Mouse (Mus musculus): ENCODE results near the gene P2rx5. TPM values are rescaled to one million over a fixed set of nuclear protein-coding genes. Genes with fewer than 3 reads are reported as not detected.

The P2rx5 gene
- polyA plus RNA-seq, 1 experiment = 1.0 TPM

DNA sequence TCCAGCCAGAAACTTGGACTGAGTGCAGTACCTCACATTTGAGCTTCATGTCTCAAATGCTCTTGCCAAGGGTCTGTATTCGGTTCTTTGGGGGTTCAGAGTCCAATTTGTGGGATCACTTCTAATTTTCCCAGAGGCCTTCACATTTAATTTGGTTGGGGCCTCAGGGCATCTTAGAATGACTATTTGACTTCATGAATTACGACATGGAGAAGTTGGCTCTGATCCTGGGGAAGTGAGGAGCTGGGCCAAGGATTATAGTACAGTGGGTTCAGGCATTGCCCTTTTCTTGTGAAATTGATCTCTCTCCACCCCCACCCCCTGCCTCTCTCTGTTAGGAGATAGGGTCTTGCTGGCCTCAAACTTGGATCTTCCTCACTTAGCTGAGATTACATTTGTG, 40.8 kb downstream of the P2rx5 start:
- H3K79me3 ChIP-seq (ENCODE audit: low read depth) = no peaks in the 10 kb centered on the region
- H3ac ChIP-seq (ENCODE audit: control insufficient read depth, insufficient read length, low read depth) = no peak overlapping the region
- no peaks in the 10 kb centered on the region for H3K36me3 ChIP-seq (ENCODE audit: control insufficient read depth, insufficient read depth)
- TF ChIP-seq MYOD1 (IDR thresholded peaks at IDR 0.05; ENCODE audit: control insufficient read depth, insufficient read length, low read depth) (no peak), MYOG (IDR thresholded peaks at IDR 0.05; ENCODE audit: control insufficient read depth, extremely low read depth, insufficient read length) (no peak), USF1 (IDR thresholded peaks at IDR 0.05; ENCODE audit: low read depth) (no peak), FOSL1 (IDR thresholded peaks at IDR 0.05; ENCODE audit: insufficient read depth, low read length, poor library complexity, severe bottlenecking) (no peak), CEBPB (IDR thresholded peaks at IDR 0.05; ENCODE audit: low read depth) (no peak), MAX (IDR thresholded peaks at IDR 0.05) (no peak), CTCF (IDR thresholded peaks at IDR 0.05; ENCODE audit: control insufficient read depth, insufficient read depth, insufficient read length) (no peak)
- H3K4me3 ChIP-seq (ENCODE audit: insufficient read depth, poor library complexity, severe bottlenecking) = no peak overlapping the region
- H3K79me2 ChIP-seq (ENCODE audit: control insufficient read depth, insufficient read depth) = no peaks in the 10 kb centered on the region
- H3K27me3 ChIP-seq (ENCODE audit: control insufficient read depth, insufficient read depth, insufficient read length) = no peaks in the 10 kb centered on the region

DNA sequence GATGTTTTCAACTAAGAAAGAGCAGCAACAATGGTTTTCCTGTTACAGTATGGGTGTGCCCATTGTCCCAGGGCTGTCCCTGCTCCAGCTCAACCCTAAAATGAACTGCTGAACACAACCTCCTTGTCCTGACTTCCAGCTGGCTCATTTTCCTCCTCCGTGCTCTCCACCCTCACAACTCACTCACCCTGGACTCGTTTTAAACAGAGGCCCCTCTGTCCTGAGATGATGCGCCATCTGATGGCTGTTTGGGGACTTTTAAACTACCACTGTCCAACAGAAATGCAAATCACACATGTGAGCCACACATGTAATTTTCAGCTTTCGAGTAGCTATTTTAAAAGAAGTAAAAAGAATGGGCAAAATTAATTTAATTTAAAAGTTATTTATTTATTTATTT, 41.4 kb downstream of the P2rx5 start:
- Histone ChIP-seq H3ac (ENCODE audit: control insufficient read depth, insufficient read length, low read depth) (no peak overlapping the region), H3K79me2 (ENCODE audit: control insufficient read depth, insufficient read depth) (no peaks in the 10 kb centered on the region), H3K4me3 (ENCODE audit: insufficient read depth, poor library complexity, severe bottlenecking) (no peak overlapping the region), H3K27me3 (ENCODE audit: control insufficient read depth, insufficient read depth, insufficient read length) (no peaks in the 10 kb centered on the region), H3K79me3 (ENCODE audit: low read depth) (no peaks in the 10 kb centered on the region), H3K36me3 (ENCODE audit: control insufficient read depth, insufficient read depth) (no peaks in the 10 kb centered on the region)
- TF ChIP-seq FOSL1 (IDR thresholded peaks at IDR 0.05; ENCODE audit: insufficient read depth, low read length, poor library complexity, severe bottlenecking) = no peak
- no peak for TF ChIP-seq USF1 (IDR thresholded peaks at IDR 0.05; ENCODE audit: low read depth)
- TF ChIP-seq MYOD1 (IDR thresholded peaks at IDR 0.05; ENCODE audit: control insufficient read depth, insufficient read length, low read depth) = no peak
- no peak for TF ChIP-seq CTCF (IDR thresholded peaks at IDR 0.05; ENCODE audit: control insufficient read depth, insufficient read depth, insufficient read length)
- TF ChIP-seq MYOG (IDR thresholded peaks at IDR 0.05; ENCODE audit: control insufficient read depth, extremely low read depth, insufficient read length) = no peak
- TF ChIP-seq MAX (IDR thresholded peaks at IDR 0.05) = no peak
- no peak for TF ChIP-seq CEBPB (IDR thresholded peaks at IDR 0.05; ENCODE audit: low read depth)

- Histone ChIP-seq H3ac (ENCODE audit: control insufficient read depth, insufficient read length, low read depth) (no peak overlapping the region), H3K79me3 (ENCODE audit: low read depth) (no peaks in the 10 kb centered on the region), H3K4me3 (ENCODE audit: insufficient read depth, poor library complexity, severe bottlenecking) (no peak overlapping the region), H3K27me3 (ENCODE audit: control insufficient read depth, insufficient read depth, insufficient read length) (no peaks in the 10 kb centered on the region), H3K79me2 (ENCODE audit: control insufficient read depth, insufficient read depth) (no peaks in the 10 kb centered on the region), H3K36me3 (ENCODE audit: control insufficient read depth, insufficient read depth) (no peaks in the 10 kb centered on the region)
- no peak for TF ChIP-seq MAX (IDR thresholded peaks at IDR 0.05)
Measured at GRCm38 (mm10) chr11:73203895-73204294, 43.7 kb downstream of the P2rx5 start.

- H3K4me3 ChIP-seq (ENCODE audit: insufficient read depth, poor library complexity, severe bottlenecking) = no peak overlapping the region
- no peaks in the 10 kb centered on the region for H3K27me3 ChIP-seq (ENCODE audit: control insufficient read depth, insufficient read depth, insufficient read length)
- H3K36me3 ChIP-seq (ENCODE audit: control insufficient read depth, insufficient read depth) = no peaks in the 10 kb centered on the region
- no peaks in the 10 kb centered on the region for H3K79me3 ChIP-seq (ENCODE audit: low read depth)
- TF ChIP-seq FOSL1 (IDR thresholded peaks at IDR 0.05; ENCODE audit: insufficient read depth, low read length, poor library complexity, severe bottlenecking) (no peak), MYOG (IDR thresholded peaks at IDR 0.05; ENCODE audit: control insufficient read depth, extremely low read depth, insufficient read length) (no peak), MYOD1 (IDR thresholded peaks at IDR 0.05; ENCODE audit: control insufficient read depth, insufficient read length, low read depth) (no peak), CTCF (IDR thresholded peaks at IDR 0.05; ENCODE audit: control insufficient read depth, insufficient read depth, insufficient read length) (no peak), MAX (IDR thresholded peaks at IDR 0.05) (no peak), CEBPB (IDR thresholded peaks at IDR 0.05; ENCODE audit: low read depth) (no peak), USF1 (IDR thresholded peaks at IDR 0.05; ENCODE audit: low read depth) (no peak)
- H3ac ChIP-seq (ENCODE audit: control insufficient read depth, insufficient read length, low read depth) = no peak overlapping the region
- H3K79me2 ChIP-seq (ENCODE audit: control insufficient read depth, insufficient read depth) = no peaks in the 10 kb centered on the region
Measured at GRCm38 (mm10) chr11:73205194-73205593, 45.0 kb downstream of the P2rx5 start.

DNA sequence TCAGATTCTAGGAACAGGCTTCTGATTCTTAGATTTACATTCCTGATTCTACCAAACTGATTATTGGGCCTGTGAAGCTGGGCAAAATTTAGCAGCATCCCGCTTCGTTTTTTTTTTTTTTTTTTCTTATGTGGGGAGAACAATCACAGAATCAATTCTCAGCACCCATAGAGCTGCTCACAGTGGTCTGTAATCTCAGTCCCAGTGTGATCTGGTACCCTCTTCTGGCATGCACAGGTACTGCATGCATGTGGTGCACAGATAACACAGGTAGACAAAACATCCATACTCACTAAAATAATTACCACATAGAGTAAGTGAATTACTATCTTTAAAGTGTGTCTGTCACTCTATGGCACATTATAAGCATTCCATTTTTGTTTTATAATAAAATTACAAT, 47.4 kb downstream of the P2rx5 start:
- no peaks in the 10 kb centered on the region for H3K79me2 ChIP-seq (ENCODE audit: control insufficient read depth, insufficient read depth)
- H3K27me3 ChIP-seq (ENCODE audit: control insufficient read depth, insufficient read depth, insufficient read length) = no peaks in the 10 kb centered on the region
- no peak overlapping the region for H3ac ChIP-seq (ENCODE audit: control insufficient read depth, insufficient read length, low read depth)
- no peaks in the 10 kb centered on the region for H3K36me3 ChIP-seq (ENCODE audit: control insufficient read depth, insufficient read depth)
- TF ChIP-seq MYOD1 (IDR thresholded peaks at IDR 0.05; ENCODE audit: control insufficient read depth, insufficient read length, low read depth) (no peak), CEBPB (IDR thresholded peaks at IDR 0.05; ENCODE audit: low read depth) (no peak), FOSL1 (IDR thresholded peaks at IDR 0.05; ENCODE audit: insufficient read depth, low read length, poor library complexity, severe bottlenecking) (no peak), MAX (IDR thresholded peaks at IDR 0.05) (no peak), CTCF (IDR thresholded peaks at IDR 0.05; ENCODE audit: control insufficient read depth, insufficient read depth, insufficient read length) (no peak)
- no peak overlapping the region for H3K4me3 ChIP-seq (ENCODE audit: insufficient read depth, poor library complexity, severe bottlenecking)
- no peaks in the 10 kb centered on the region for H3K79me3 ChIP-seq (ENCODE audit: low read depth)

DNA sequence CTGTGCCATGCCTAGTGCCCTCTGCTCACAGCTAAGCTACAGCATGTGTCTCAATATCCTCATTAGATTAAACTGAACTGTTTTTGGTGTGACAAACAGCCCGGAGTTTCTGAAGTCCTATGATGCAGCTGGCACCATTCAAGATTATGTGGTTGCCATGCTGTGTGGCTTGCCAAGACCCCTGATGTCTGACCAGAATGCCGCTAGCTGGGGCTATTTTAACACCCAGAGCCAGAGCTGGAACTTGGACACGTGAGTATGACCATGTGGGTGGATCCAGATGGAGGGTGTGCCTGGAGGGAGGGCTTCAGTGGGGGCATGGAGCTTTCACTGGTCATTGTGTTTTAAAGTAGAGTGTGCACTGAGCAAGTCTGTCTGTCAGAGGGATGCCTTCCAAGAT, 53.7 kb downstream of the P2rx5 start:
- Histone ChIP-seq H3K4me3 (ENCODE audit: insufficient read depth, poor library complexity, severe bottlenecking) (no peak overlapping the region), H3K27me3 (ENCODE audit: control insufficient read depth, insufficient read depth, insufficient read length) (peaks cover 4% of the 10 kb centered on the region), H3ac (ENCODE audit: control insufficient read depth, insufficient read length, low read depth) (no peak overlapping the region), H3K36me3 (ENCODE audit: control insufficient read depth, insufficient read depth) (no peaks in the 10 kb centered on the region), H3K79me3 (ENCODE audit: low read depth) (no peaks in the 10 kb centered on the region), H3K79me2 (ENCODE audit: control insufficient read depth, insufficient read depth) (no peaks in the 10 kb centered on the region)
- TF ChIP-seq MAX (IDR thresholded peaks at IDR 0.05) (no peak), MYOG (IDR thresholded peaks at IDR 0.05; ENCODE audit: control insufficient read depth, extremely low read depth, insufficient read length) (no peak), MYOD1 (IDR thresholded peaks at IDR 0.05; ENCODE audit: control insufficient read depth, insufficient read length, low read depth) (no peak), FOSL1 (IDR thresholded peaks at IDR 0.05; ENCODE audit: insufficient read depth, low read length, poor library complexity, severe bottlenecking) (no peak), CEBPB (IDR thresholded peaks at IDR 0.05; ENCODE audit: low read depth) (no peak), CTCF (IDR thresholded peaks at IDR 0.05; ENCODE audit: control insufficient read depth, insufficient read depth, insufficient read length) (no peak), USF1 (IDR thresholded peaks at IDR 0.05; ENCODE audit: low read depth) (no peak)
